Mouse (Mus musculus): ENCODE measurements around the gene Yy1. TPM values are rescaled to one million over a fixed set of nuclear protein-coding genes. Genes with fewer than 3 reads are reported as not detected.

Yy1 gene
- 10 to 100 TPM; 51.3 to 53.0 TPM for total RNA-seq (2021)

DNA sequence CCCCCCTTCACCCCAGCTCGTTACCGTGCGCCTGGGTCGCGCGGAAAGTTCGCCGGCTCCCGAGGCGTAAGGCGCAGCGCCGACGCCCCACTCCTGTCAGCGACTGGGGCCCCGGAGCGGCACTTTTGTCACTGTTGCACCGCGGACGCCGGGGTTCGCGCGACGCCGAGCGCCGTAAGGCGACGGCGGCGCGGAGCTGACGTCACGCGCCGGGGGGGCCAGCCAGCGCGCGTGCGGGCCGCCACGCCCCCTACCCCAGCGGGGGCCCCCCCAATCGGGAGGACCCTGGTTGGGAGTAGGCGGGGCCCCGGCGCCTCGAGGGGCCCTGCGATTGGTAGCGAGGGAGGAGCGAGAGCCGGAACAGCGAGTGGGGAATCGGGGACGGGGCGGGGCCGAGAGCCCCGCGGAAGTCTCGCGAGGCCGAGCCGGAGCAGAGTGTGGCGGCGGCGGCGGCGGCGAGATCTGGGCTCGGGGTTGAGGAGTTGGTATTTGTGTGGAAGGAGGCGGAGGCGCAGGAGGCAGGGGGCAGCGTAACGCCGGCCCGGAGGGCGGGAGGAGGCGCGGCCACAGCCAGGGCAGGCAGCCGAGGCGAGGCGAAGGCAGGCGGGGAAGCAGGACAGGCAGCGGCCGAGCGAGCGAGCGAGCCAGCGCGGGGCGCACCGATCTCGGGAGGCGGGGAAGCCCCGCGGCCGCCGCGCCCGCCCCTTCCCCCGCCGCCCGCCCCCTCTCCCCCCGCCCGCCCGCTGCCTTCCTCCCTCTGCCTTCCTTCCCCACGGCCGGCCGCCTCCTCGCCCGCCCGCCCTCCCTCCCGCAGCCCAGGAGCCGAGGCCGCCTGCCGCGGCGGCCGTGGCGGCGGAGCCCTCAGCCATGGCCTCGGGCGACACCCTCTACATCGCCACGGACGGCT, at the start of gene Yy1:
Gene Yy1 (plus strand): TSS at position 428 of the 907 bp plus-strand sequence.
- intact Hi-C loops (cut with DNase I), result loop anchor here (5.0 kb wide), 1 partner anchor 45 kb away; the partner anchor contains the start of genes Slc25a29 and Slc25a47
- DNase-seq (ENCODE audit: extremely low spot score in 1 of 2, low spot score in 2 of 2), result peak; percentile 96 to 100

DNA sequence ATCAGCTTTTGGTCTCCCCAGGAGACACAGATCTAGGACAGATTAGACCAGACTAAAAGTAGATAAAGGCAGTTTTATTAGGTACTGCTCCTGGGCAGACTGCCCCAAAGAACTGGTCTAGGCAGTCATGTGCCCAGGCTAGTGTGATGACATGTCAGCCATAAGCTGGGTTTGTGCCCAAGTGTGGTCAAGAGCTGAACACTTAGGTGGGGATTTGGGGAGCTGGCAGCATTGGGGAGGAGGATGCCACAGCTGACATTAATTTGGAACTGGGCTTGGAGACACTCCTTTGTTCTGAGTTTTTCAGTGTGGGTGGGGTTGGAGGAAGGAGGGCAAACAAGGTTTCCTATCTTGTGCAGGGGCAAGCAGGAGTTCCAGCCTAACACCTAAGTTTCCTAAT, 46.8 kb upstream of the Yy1 start:
- no peak for DNase-seq (ENCODE audit: extremely low spot score in 1 of 2, low spot score in 2 of 2)
- intact Hi-C loops (cut with DNase I), result no loop called here

DNA sequence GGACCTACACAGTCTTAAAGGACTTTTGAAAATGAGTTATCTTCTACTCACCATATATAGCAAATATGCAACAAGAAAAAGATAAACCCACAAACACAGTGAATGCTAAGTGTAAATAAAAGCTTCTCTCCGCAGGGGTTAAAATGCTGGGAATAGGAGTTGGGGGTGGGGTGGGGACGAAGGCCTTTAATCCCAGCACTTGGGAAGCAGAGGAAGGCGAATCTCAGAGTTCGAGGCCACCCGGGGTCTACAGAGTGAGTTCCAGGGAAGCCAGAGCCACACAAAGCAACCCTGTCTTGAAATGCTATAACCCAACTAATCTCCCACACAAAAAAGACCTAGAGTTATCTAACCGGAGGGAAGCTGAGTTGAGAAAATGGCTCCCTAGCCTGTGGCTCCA, 43.8 kb upstream of the Yy1 start:
- DNase-seq (ENCODE audit: extremely low spot score in 1 of 2, low spot score in 2 of 2), result no peak
- intact Hi-C loops (cut with DNase I), result no loop called here

DNA sequence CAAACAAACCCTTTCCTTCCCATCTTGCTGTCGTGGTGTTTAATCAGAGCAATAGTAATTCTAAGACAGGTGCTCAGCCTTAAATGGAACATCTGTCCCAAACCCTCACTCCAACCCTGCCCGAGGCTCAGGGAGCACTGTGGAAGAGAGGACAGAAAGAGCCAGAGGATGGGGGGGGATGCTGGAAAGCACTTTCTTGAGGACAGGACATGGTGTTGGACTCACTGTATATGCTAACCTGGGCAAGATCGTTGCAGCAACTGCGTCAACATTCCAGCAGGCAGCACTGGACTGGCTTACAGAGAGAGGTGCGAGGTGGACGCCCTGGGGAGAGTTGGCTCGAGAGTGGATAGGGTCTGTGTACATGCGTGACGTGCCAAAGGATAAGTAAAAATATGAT, 43.3 kb upstream of the Yy1 start:
- DNase-seq (ENCODE audit: extremely low spot score in 1 of 2, low spot score in 2 of 2), result no peak
- intact Hi-C loops (cut with DNase I), result no loop called here

GRCm38 (mm10) chr12:108750226-108750625, 42.5 kb upstream of the Yy1 start:
- DNase-seq (ENCODE audit: extremely low spot score in 1 of 2, low spot score in 2 of 2), result no peak
- intact Hi-C loops (cut with DNase I), result no loop called here

GRCm38 (mm10) chr12:108751790-108752189, 41.0 kb upstream of the Yy1 start:
- no peak for DNase-seq (ENCODE audit: extremely low spot score in 1 of 2, low spot score in 2 of 2)
- intact Hi-C loops (cut with DNase I), result no loop called here

DNA sequence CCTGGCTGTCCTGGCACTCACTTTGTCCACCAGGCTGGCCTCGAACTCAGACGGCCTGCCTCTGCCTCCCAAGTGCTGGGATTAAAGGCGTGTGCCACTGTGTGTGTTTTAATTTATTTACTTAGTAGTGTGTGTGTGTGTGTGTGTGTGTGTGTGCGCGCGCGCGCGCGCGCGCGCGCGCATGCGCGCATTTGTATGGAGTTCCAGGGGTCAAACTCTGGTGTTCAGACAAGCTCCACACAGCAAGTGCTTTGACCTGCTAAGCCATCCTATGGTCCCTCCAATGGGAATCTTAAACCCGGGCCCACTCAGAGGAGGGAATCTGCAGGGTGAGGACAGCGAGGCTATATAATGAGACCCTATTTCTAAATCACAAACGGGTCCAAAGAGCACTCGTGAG, 37.6 kb upstream of the Yy1 start:
- no peak for DNase-seq (ENCODE audit: extremely low spot score in 1 of 2, low spot score in 2 of 2)
- intact Hi-C loops (cut with DNase I), result loop anchor here (5.0 kb wide), 3 partner anchors 48 to 193 kb away; no protein-coding TSS in a partner anchor

- intact Hi-C loops (cut with DNase I), result loop anchor here (5.0 kb wide), 3 partner anchors 49 to 194 kb away; no protein-coding TSS in a partner anchor
- DNase-seq (ENCODE audit: extremely low spot score in 1 of 2, low spot score in 2 of 2), result no peak
Measured at GRCm38 (mm10) chr12:108756611-108757010, 36.2 kb upstream of the Yy1 start.

DNA sequence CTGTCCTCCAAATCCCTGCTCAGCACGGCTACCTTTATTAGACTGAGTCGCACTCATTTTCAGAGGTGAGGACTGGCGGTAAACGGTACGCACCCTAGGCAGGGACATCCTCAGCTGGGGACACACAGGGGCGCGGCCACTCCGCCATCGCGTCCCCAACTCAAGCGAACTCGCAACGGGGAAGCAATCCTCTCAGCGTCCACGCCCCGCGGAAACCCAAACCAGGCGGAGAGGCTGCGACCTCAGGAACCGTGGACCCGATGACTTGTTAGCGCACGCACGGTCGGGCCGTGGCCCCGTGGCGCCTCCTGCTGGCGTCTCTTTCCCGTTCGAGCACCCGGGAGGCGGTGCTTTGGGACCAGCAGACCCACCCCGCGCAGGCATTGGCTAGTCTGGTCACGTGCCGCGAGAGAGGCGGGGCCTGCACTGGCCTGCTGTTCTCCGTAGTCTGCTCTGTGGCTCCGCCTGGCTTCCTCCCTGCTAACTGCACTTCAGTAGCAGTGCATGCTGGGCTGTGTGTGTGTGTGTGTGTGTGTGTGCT, 35.0 kb upstream of the Yy1 start:
- DNase-seq (ENCODE audit: extremely low spot score in 1 of 2, low spot score in 2 of 2), result peak; percentile 98 to 100
- intact Hi-C loops (cut with DNase I), result loop anchor here (5.0 kb wide), 3 partner anchors 50 to 195 kb away; no protein-coding TSS in a partner anchor

DNA sequence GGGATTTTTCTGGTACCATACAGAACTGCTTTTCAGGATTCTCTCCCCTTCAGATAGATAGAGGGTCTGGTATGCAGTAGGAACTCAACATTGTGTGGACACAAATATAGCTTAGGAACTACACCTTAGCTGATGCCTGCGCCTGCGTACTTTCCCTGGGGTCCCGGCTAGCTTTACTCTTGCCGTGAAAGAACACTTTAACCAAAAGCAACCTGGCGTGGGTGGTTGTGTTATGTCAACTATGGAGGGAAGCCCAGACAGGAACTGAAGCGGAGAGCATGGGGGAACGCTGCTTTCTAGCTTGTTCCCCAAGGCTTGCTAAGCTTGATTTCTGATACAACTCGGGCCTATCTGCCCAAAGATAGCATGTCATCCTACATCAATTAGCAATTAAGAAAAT, 34.5 kb upstream of the Yy1 start:
- DNase-seq (ENCODE audit: extremely low spot score in 1 of 2, low spot score in 2 of 2), result peak in 1 of 2 experiments; percentile 48
- intact Hi-C loops (cut with DNase I), result loop anchor here (5.0 kb wide), 3 partner anchors 51 to 196 kb away; no protein-coding TSS in a partner anchor

DNA sequence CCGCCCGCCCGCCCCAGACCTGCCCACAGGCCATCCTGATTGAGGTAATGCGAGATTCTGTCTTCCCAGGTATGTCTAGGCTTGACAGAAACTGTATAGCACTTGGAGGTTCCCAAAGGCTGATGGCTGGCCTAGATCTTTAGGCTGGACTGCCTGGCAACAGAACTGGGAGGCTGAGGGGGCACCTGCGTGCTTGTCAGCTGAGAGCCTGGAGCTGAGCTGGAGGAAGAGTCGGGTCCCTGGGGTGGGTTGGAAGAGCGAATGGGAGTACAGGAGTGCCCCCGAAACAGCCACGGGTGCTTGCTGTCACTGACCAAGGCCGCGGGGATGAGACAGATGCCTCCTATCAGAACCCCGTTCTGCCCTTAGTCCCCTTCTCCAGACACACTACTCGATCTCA, 34.1 kb upstream of the Yy1 start:
- intact Hi-C loops (cut with DNase I), result loop anchor here (5.0 kb wide), 3 partner anchors 51 to 196 kb away; no protein-coding TSS in a partner anchor

GRCm38 (mm10) chr12:108759266-108759665, 33.5 kb upstream of the Yy1 start:
- no peak for DNase-seq (ENCODE audit: extremely low spot score in 1 of 2, low spot score in 2 of 2)
- intact Hi-C loops (cut with DNase I), result loop anchor here (5.0 kb wide), 3 partner anchors 52 to 197 kb away; no protein-coding TSS in a partner anchor

More for the DNA sequence above, 34.1 kb upstream of the Yy1 start:
- no peak for DNase-seq (ENCODE audit: extremely low spot score in 1 of 2, low spot score in 2 of 2)

GRCm38 (mm10) chr12:108760016-108760415, 32.8 kb upstream of the Yy1 start:
- intact Hi-C loops (cut with DNase I), result no loop called here
- no peak for DNase-seq (ENCODE audit: extremely low spot score in 1 of 2, low spot score in 2 of 2)

GRCm38 (mm10) chr12:108760500-108761020, 32.2 kb upstream of the Yy1 start:
- peak in 1 of 2 experiments; percentile 58 for DNase-seq (ENCODE audit: extremely low spot score in 1 of 2, low spot score in 2 of 2)
- intact Hi-C loops (cut with DNase I), result no loop called here

DNA sequence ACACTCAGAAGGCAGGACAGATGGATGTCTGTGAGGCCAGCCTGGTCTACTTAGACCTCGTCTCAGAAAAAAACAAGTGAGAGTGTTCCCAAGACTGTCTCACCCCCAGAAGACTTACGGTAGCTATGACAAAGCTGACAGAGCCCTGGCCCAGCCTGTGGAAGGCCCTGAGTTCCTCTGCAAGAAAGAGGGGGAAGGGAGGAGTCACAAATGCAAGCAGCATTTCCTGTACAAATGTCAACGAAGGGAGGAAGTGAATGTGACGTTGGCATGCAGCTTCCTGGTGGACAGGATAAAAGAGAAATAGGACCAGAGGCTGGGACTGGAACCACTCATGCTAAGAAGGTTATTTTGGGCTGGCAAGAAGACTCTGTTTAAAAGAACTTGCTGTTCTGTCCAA, 31.6 kb upstream of the Yy1 start:
- DNase-seq (ENCODE audit: extremely low spot score in 1 of 2, low spot score in 2 of 2), result no peak
- intact Hi-C loops (cut with DNase I), result no loop called here

- intact Hi-C loops (cut with DNase I), result no loop called here
- DNase-seq (ENCODE audit: extremely low spot score in 1 of 2, low spot score in 2 of 2), result no peak
Measured at GRCm38 (mm10) chr12:108761665-108762064, 31.1 kb upstream of the Yy1 start.

DNA sequence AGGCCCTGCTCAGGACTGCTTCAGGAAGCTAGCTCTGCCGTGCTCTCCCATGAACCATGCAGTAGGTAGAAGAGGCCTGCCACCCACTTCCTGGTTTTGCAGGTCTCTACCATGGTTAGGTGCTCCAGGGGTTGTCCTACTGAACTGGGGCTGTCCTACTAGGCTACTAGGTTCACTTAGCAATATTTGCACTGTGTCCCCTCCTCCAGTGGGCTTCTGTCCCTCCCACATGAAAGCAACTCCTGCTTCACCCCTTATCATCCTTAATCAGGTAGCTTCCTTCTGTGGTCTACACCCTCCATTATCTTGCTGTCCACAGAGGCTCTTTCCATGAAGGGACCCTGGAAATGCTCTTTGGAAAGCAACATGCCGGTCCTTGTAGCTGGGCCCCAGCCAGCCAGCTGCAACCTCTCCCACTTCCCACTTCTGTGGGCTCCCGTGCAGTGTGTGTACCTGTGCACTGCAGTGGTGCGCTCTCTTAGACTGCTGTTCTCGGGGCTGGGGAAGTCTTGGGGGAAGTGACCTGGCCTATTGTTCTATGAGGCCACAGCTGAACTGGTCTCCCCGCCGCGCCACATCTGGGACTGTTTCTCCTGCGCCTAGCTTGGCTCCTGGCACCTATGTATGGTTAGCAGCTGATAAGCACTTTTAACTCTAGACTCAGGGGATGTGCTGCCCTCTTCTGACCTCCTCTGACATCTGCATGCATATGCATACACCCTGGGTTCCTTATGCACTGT, 29.5 kb upstream of the Yy1 start:
- peak in 1 of 2 experiments; percentile 52 for DNase-seq (ENCODE audit: extremely low spot score in 1 of 2, low spot score in 2 of 2)
- intact Hi-C loops (cut with DNase I), result no loop called here

DNA sequence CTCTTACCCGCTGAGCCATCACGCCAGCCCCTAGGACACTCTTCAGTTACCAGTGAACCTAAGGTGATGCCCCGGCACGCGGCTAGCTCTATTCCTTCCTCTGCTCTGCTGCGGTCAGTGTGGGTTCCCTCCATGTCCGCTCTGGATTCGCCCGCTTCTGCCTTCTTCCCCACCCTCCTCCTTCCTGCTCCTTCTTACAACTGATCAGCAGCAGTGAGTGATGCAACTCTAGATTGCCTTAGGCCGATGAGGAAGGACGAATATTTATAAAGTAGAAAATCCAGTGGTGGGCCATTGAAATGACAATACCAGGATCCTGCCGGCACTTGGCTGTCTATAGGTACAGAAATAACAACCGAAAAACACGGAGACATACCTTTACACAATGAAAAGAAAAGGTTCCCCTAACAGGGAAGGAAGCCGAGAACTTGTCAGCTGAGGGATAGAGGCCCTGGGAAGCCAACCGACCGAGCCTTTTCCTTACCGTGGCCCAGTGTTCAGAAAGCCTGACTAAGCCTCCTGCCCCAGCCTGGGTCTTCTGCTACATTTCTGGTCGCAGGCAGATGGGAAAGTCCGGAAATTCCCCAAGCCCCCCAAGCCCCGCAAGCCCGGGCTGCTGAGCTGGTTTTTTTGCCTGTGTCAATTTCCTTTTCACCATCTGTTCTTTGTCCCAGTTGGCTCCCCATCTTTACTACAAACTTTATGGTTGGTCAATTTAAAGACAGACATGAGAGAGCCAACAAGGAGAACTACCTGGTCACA, 27.7 kb upstream of the Yy1 start:
- no peak for DNase-seq (ENCODE audit: extremely low spot score in 1 of 2, low spot score in 2 of 2)
- intact Hi-C loops (cut with DNase I), result no loop called here

Data from left cerebral cortex, postnatal 10 days (tissue).